Mouse (Mus musculus) CH12.LX (cell line): ENCODE measurements around the gene Nid1. TPM values are rescaled to one million over a fixed set of nuclear protein-coding genes. Genes with fewer than 3 reads are reported as not detected.
A peak's percentile ranks its signal among the peaks of the same experiment; 100 is the strongest.
"Not testable (repeated sequence)": the region's sequence is repeated elsewhere in the genome, so short reads cannot be mapped to it uniquely, and the experiment has no call there.

ENCODE experiments used
- DNase-seq: peaks from one replicate; pipeline ENCODE4 v3.0.0-alpha.2; 2013; ENCODE audit errors: extremely low read depth
- H3K27ac ChIP-seq: 2 replicates; pipeline ENCODE4 v1.5.1; 2012; ENCODE audit warnings: low read depth, mild to moderate bottlenecking, control low read depth, moderate library complexity; ENCODE audit not compliant: insufficient read depth
- H3K27me3 ChIP-seq: replicated peaks from 2 replicates; pipeline ENCODE3; 2012; ENCODE audit warnings: inconsistent platforms
- H3K36me3 ChIP-seq, 2 experiments: replicated peaks in 1 of 2; 2 replicates each; pipeline versions ENCODE3 to v1.6.1; 2012; ENCODE audit warnings: inconsistent platforms in 1 of 2, low read length in 1 of 2, mild to moderate bottlenecking in 1 of 2, mixed read lengths in 1 of 2, moderate library complexity in 1 of 2; ENCODE audit not compliant: control insufficient read depth in 1 of 2, insufficient read depth in 1 of 2
- H3K4me1 ChIP-seq, 2 experiments: 2 replicates each; pipeline ENCODE4 v1.6.1; 2012; ENCODE audit warnings: inconsistent platforms in 1 of 2, moderate library complexity in 1 of 2; ENCODE audit not compliant: insufficient read depth in 2 of 2, control insufficient read depth in 1 of 2
- H3K4me2 ChIP-seq: 2 replicates; pipeline ENCODE4 v1.6.1; 2012; ENCODE audit warnings: low read depth, mild to moderate bottlenecking, control low read depth; ENCODE audit not compliant: poor library complexity, insufficient read depth, severe bottlenecking
- H3K4me3 ChIP-seq, 3 experiments: fragments of 150-350 bp in 1 of 3; sonication (generic) in 1 of 3; replicated peaks in 1 of 3; 2 replicates each; pipeline versions ENCODE3 to v1.5.1; 2011 to 2012; ENCODE audit warnings: low read depth in 2 of 3, low read length in 2 of 3, mild to moderate bottlenecking in 2 of 3, moderate library complexity in 2 of 3, control low read depth in 1 of 3, improper control_type of control experiment in 1 of 3, inconsistent platforms in 1 of 3, mixed read lengths in 1 of 3; ENCODE audit not compliant: poor library complexity in 1 of 3
- H3K79me2 ChIP-seq: replicated peaks from 2 replicates; pipeline ENCODE4 v1.6.1; 2012; ENCODE audit warnings: mild to moderate bottlenecking, moderate library complexity; ENCODE audit not compliant: control insufficient read depth, poor library complexity, insufficient read depth, severe bottlenecking; ENCODE audit errors: extremely low read depth
- H3K9ac ChIP-seq: 2 replicates; pipeline ENCODE4 v1.6.1; 2012; ENCODE audit warnings: low read depth, mild to moderate bottlenecking, control low read depth, moderate library complexity; ENCODE audit not compliant: insufficient read depth
- H3K9me3 ChIP-seq: replicated peaks from 2 replicates; pipeline ENCODE3; 2012; ENCODE audit warnings: low read length, inconsistent platforms, mixed read lengths
- CHD2 ChIP-seq: IDR thresholded peaks from 2 replicates; pipeline ENCODE4 v1.6.1; 2011; ENCODE audit warnings: low read length, improper control_type of control experiment
- CTCF ChIP-seq, 2 experiments: IDR thresholded peaks in 1 of 2; conservative IDR thresholded peaks in 1 of 2; 2 replicates each; pipeline ENCODE4 v1.5.1; 2011 to 2012; ENCODE audit warnings: low read depth in 2 of 2, low read length in 2 of 2, improper control_type of control experiment in 1 of 2, inconsistent platforms in 1 of 2, mild to moderate bottlenecking in 1 of 2, moderate library complexity in 1 of 2
- ELF1 ChIP-seq: IDR thresholded peaks from 2 replicates; pipeline ENCODE4 v1.6.1; 2014; ENCODE audit warnings: low read depth, mild to moderate bottlenecking, inconsistent platforms, low read length, improper control_type of control experiment
- ETS1 ChIP-seq: conservative IDR thresholded peaks from 2 replicates; pipeline ENCODE4 v1.6.1; 2012; ENCODE audit warnings: low read depth, mild to moderate bottlenecking, inconsistent platforms, low read length, improper control_type of control experiment, moderate library complexity
- JUN ChIP-seq: IDR thresholded peaks from 2 replicates; pipeline ENCODE4 v1.6.1; 2011; ENCODE audit warnings: low read depth, mild to moderate bottlenecking, low read length, improper control_type of control experiment, moderate library complexity; ENCODE audit not compliant: insufficient read depth
- MAZ ChIP-seq: IDR thresholded peaks from 2 replicates; pipeline ENCODE4 v1.6.1; 2012; ENCODE audit warnings: low read depth, mild to moderate bottlenecking, inconsistent platforms, low read length, improper control_type of control experiment, moderate library complexity
- MEF2A ChIP-seq: IDR thresholded peaks from 2 replicates; pipeline ENCODE4 v1.6.1; 2014; ENCODE audit warnings: low read depth, mild to moderate bottlenecking, inconsistent platforms, low read length, improper control_type of control experiment, borderline replicate concordance
- PAX5 ChIP-seq: IDR thresholded peaks from 2 replicates; pipeline ENCODE4 v1.6.1; 2012; ENCODE audit warnings: low read length, inconsistent platforms, mixed read lengths
- SMC3 ChIP-seq: IDR thresholded peaks from 2 replicates; pipeline ENCODE4 v1.6.1; 2011; ENCODE audit warnings: low read depth, low read length, improper control_type of control experiment
- ZC3H11A ChIP-seq: IDR thresholded peaks from 2 replicates; pipeline ENCODE4 v1.6.1; 2012; ENCODE audit warnings: low read depth, mild to moderate bottlenecking, inconsistent platforms, low read length, improper control_type of control experiment
- ZKSCAN1 ChIP-seq: IDR thresholded peaks from 2 replicates; pipeline ENCODE4 v1.6.1; 2012; ENCODE audit warnings: low read depth, inconsistent platforms, low read length, improper control_type of control experiment, borderline replicate concordance
- dilution Hi-C: fragments of 300-500 bp; cut with MboI; formaldehyde crosslinking; loops from 2 replicates; pipeline ENCODE4 v1.14.3; 2020; ENCODE audit warnings: low sequenced_read_pairs; ENCODE audit not compliant: extremely low pct_unique_long_range_greater_than_20kb, extremely low pct_ligation_motif_present
- in situ Hi-C: fragments of 300-500 bp; cut with MboI; formaldehyde crosslinking; loops from 3 replicates; pipeline ENCODE4 v1.14.3; 2019; ENCODE audit warnings: low sequenced_read_pairs, low pct_ligation_motif_present, low pct_unique_long_range_greater_than_20kb, mixed read lengths
- polyA plus RNA-seq: library from polyadenylated mRNA; unstranded; fragments of >175 nt; gene quantifications from 2 replicates; pipeline ENCODE4 v1.2.1, GENCODE M21; 2012; ENCODE audit warnings: low read depth; ENCODE audit not compliant: insufficient read length
- total RNA-seq, 2 experiments: library from RNA; depleted of rRNA; stranded (reverse); fragments of 300-350 nt in 1 of 2; fragments of >200 nt in 1 of 2; gene quantifications; 2 replicates each; pipeline ENCODE4 v1.2.3; 2012 to 2014

Gene Nid1
- total and polyA plus RNA-seq, 3 experiments, result 0.30 to 0.94 (median 0.38) TPM

DNA sequence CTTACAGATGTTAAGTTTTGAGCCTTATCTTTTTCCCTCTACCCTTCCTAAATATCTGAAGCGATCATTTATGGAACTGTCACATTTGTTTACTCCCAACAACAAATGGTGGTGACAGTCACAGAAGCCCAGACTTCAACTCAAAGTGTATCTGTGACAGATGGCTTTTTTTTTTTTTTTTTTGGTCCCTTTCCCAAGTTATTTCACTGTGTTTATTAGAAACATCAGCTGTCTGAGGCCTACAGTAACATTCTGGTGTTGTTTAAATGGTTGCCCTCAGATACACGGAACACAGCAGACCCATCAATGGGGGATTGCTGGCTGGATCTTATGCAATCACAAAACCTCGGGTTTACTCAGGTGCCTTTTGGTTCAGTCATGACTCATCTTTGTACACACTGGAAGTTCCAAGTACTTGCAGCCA lies 34.0 kb downstream of the Nid1 start (continued):
- TF ChIP-seq ZC3H11A, result no peak
- no peak for TF ChIP-seq ELF1
- TF ChIP-seq PAX5, result no peak
- TF ChIP-seq JUN, result peak; percentile 65; the same call in 1 of the 2 replicates

DNA sequence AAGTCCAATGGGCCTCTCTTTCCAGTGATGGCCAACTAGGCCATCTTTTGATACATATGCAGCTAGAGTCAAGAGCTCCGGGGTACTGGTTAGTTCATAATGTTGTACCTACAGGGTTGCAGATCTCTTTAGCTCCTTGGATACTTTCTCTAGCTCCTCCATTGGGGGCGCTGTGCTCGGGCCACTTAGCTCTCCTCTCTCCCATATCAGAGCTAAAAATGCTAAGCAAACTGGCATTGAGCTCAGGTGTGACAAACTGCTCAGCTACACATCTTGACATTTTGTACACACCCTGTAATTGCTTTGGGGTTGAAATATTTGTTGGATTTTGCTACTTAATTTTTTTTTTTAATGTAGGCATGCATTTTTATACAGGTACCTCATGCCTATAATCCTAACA lies 37.1 kb downstream of the Nid1 start:
- H3K27ac ChIP-seq, dilution Hi-C loops, H3K79me2 ChIP-seq, H3K36me3 ChIP-seq, H3K27me3 ChIP-seq, in situ Hi-C loops, DNase-seq, H3K9ac ChIP-seq, H3K4me3 ChIP-seq, H3K4me2 ChIP-seq, H3K9me3 ChIP-seq: not testable (repeated sequence)
- H3K4me1 ChIP-seq, result peaks cover 7 to 33% of the 10 kb centered on the region in 2 experiments

- no peak overlapping the region for H3K27ac ChIP-seq
- no peaks in the 10 kb centered on the region for H3K9me3 ChIP-seq
- no peak for TF ChIP-seq MEF2A
- no peak for TF ChIP-seq ZKSCAN1
- H3K4me3 ChIP-seq, result no peak overlapping the region
- peaks cover 7 to 33% of the 10 kb centered on the region in 2 experiments for H3K4me1 ChIP-seq
- H3K4me2 ChIP-seq, result no peak overlapping the region
- H3K9ac ChIP-seq, result no peak overlapping the region
- H3K36me3 ChIP-seq, result no peaks in the 10 kb centered on the region
- in situ Hi-C loops (no loop called here), dilution Hi-C loops (no loop called here)
- DNase-seq, result no peak
- H3K79me2 ChIP-seq, result no peaks in the 10 kb centered on the region
- H3K27me3 ChIP-seq, result no peaks in the 10 kb centered on the region
Measured at GRCm38 (mm10) chr13:13474991-13475390, 37.6 kb downstream of the Nid1 start.

GRCm38 (mm10) chr13:13476568-13476967 lies 39.2 kb downstream of the Nid1 start:
- H3K27me3 ChIP-seq, result no peaks in the 10 kb centered on the region
- no peak for DNase-seq
- no peak overlapping the region for H3K4me3 ChIP-seq
- H3K9me3 ChIP-seq, result no peaks in the 10 kb centered on the region
- H3K27ac ChIP-seq, result no peak overlapping the region
- in situ Hi-C loops, result no loop called here
- no peaks in the 10 kb centered on the region for H3K36me3 ChIP-seq
- no peak overlapping the region for H3K9ac ChIP-seq
- dilution Hi-C loops, result no loop called here
- H3K79me2 ChIP-seq, result no peaks in the 10 kb centered on the region
- H3K4me1 ChIP-seq, result peaks cover 4 to 20% of the 10 kb centered on the region in 2 experiments
- TF ChIP-seq CHD2 (no peak), SMC3 (no peak), ETS1 (no peak), MAZ (no peak), CTCF (conservative IDR thresholded peaks at IDR 0.05 in 1 of 2, IDR thresholded peaks at IDR 0.05 in 1 of 2; ENCODE audit: low read depth in 2 of 2, low read length in 2 of 2) (no peak)
- TF ChIP-seq, all 38 proteins: peak for 0
- H3K4me2 ChIP-seq, result no peak overlapping the region
